Mouse (Mus musculus): ENCODE data around the gene Smcr8.

The Smcr8 gene

GRCm38 (mm10) chr11:60776829-60777740 lies at the start of gene Smcr8, which contains the start of gene Top3a:
Gene Smcr8 (plus strand): TSS chr11:60777524.
Gene Top3a (minus strand): TSS chr11:60777365.
- DNase-seq (ENCODE audit: low read depth in 1 of 2, low spot score in 2 of 2), result peak; percentile 75 to 85

- peak; percentile 73 to 81 for DNase-seq (ENCODE audit: low read depth in 1 of 2, low spot score in 2 of 2)
Measured at GRCm38 (mm10) chr11:60728260-60728761, 49.0 kb upstream of the Smcr8 start, which contains the start of gene Mief2. Gene Mief2 (plus strand): TSS chr11:60728398.

GRCm38 (mm10) chr11:60729217-60729641 lies 48.1 kb upstream of the Smcr8 start:
- no peak for DNase-seq (ENCODE audit: low read depth in 1 of 2, low spot score in 2 of 2)

- DNase-seq (ENCODE audit: low read depth in 1 of 2, low spot score in 2 of 2), result no peak
Measured at GRCm38 (mm10) chr11:60730169-60730568, 47.2 kb upstream of the Smcr8 start.

- no peak for DNase-seq (ENCODE audit: low read depth in 1 of 2, low spot score in 2 of 2)
Measured at GRCm38 (mm10) chr11:60731251-60731650, 46.1 kb upstream of the Smcr8 start.

- no peak for DNase-seq (ENCODE audit: low read depth in 1 of 2, low spot score in 2 of 2)
Measured at GRCm38 (mm10) chr11:60734206-60734605, 43.1 kb upstream of the Smcr8 start.

- no peak for DNase-seq (ENCODE audit: low read depth in 1 of 2, low spot score in 2 of 2)
Measured at GRCm38 (mm10) chr11:60735191-60735590, 42.1 kb upstream of the Smcr8 start.

GRCm38 (mm10) chr11:60736491-60736890 lies 40.8 kb upstream of the Smcr8 start:
- no peak for DNase-seq (ENCODE audit: low read depth in 1 of 2, low spot score in 2 of 2)

- DNase-seq (ENCODE audit: low read depth in 1 of 2, low spot score in 2 of 2), result no peak
Measured at GRCm38 (mm10) chr11:60737450-60737849, 39.9 kb upstream of the Smcr8 start.

GRCm38 (mm10) chr11:60740321-60740720 lies 37.0 kb upstream of the Smcr8 start:
- DNase-seq (ENCODE audit: low read depth in 1 of 2, low spot score in 2 of 2), result no peak

GRCm38 (mm10) chr11:60755570-60755969 lies 21.8 kb upstream of the Smcr8 start:
- DNase-seq (ENCODE audit: low read depth in 1 of 2, low spot score in 2 of 2), result no peak

GRCm38 (mm10) chr11:60761681-60762080 lies 15.6 kb upstream of the Smcr8 start:
- no peak for DNase-seq (ENCODE audit: low read depth in 1 of 2, low spot score in 2 of 2)

- DNase-seq (ENCODE audit: low read depth in 1 of 2, low spot score in 2 of 2), result no peak
Measured at GRCm38 (mm10) chr11:60766969-60767368, 10.4 kb upstream of the Smcr8 start.

GRCm38 (mm10) chr11:60769322-60769721 lies 8.0 kb upstream of the Smcr8 start:
- DNase-seq (ENCODE audit: low read depth in 1 of 2, low spot score in 2 of 2), result peak; percentile 16 to 35

GRCm38 (mm10) chr11:60770776-60771175 lies 6.5 kb upstream of the Smcr8 start:
- no peak for DNase-seq (ENCODE audit: low read depth in 1 of 2, low spot score in 2 of 2)

GRCm38 (mm10) chr11:60772161-60772560 lies 5.2 kb upstream of the Smcr8 start:
- no peak for DNase-seq (ENCODE audit: low read depth in 1 of 2, low spot score in 2 of 2)

- DNase-seq (ENCODE audit: low read depth in 1 of 2, low spot score in 2 of 2), result no peak
Measured at GRCm38 (mm10) chr11:60774158-60774689, 3.1 kb upstream of the Smcr8 start.

- DNase-seq (ENCODE audit: low read depth in 1 of 2, low spot score in 2 of 2), result no peak
Measured at GRCm38 (mm10) chr11:60774841-60775240, 2.5 kb upstream of the Smcr8 start.

GRCm38 (mm10) chr11:60775578-60775977 lies 1.7 kb upstream of the Smcr8 start:
- no peak for DNase-seq (ENCODE audit: low read depth in 1 of 2, low spot score in 2 of 2)

GRCm38 (mm10) chr11:60776107-60776828 lies 1.1 kb upstream of the Smcr8 start:
- DNase-seq (ENCODE audit: low read depth in 1 of 2, low spot score in 2 of 2), result no peak

- no peak for DNase-seq (ENCODE audit: low read depth in 1 of 2, low spot score in 2 of 2)
Measured at GRCm38 (mm10) chr11:60777801-60778370, 562 bp downstream of the Smcr8 start.
